Comparison of ENCODE assay signal across 21 mouse cellular contexts in genomic region chr4:82139806-82140205, GRCm38 (mm10).
"Had no signal": no experiment of that assay in that cellular context is flagged by ENCODE, and none has a peak within 500 bp of the region (broad histone marks: within the 10 kb centered on the region; RNA-seq: fewer than 3 reads in every experiment).

No protein-coding gene starts in this region.

- H3K4me3 ChIP-seq: kidney, embryonic 15.5 days; liver, embryonic 13.5 days; megakaryocyte, embryonic 14.5 days; midbrain, embryonic 12.5 days; midbrain, embryonic 15.5 days; neural tube, embryonic 12.5 days; neural tube, embryonic 15.5 days; stomach, embryonic 15.5 days had no signal

- H3K9me3 ChIP-seq: kidney, embryonic 15.5 days; liver, embryonic 13.5 days; midbrain, embryonic 12.5 days; midbrain, embryonic 15.5 days; neural tube, embryonic 12.5 days; neural tube, embryonic 15.5 days; stomach, embryonic 15.5 days had no signal

- DNase-seq: kidney, adult 11 months; kidney, adult 8-10 months; kidney, postnatal 10 days; kidney, postnatal 36 days; layer of hippocampus, postnatal 36 days; liver, embryonic 13.5 days; lung, embryonic 14.5 days; lung, postnatal 10 days; lung, postnatal 36 days; right cerebral cortex, adult 18-20 months; right cerebral cortex, postnatal 14 days; right cerebral cortex, postnatal 4 days; spleen, adult 18-20 months; thymus, postnatal 25 days had no signal

- ATAC-seq: midbrain, embryonic 15.5 days had no signal

- H3K4me2 ChIP-seq: kidney, embryonic 15.5 days; liver, embryonic 13.5 days; lung, embryonic 14.5 days; midbrain, embryonic 12.5 days; midbrain, embryonic 15.5 days; neural tube, embryonic 12.5 days; neural tube, embryonic 15.5 days; stomach, embryonic 15.5 days had no signal

- H3K36me3 ChIP-seq: kidney, embryonic 15.5 days; liver, embryonic 13.5 days; midbrain, embryonic 12.5 days; midbrain, embryonic 15.5 days; neural tube, embryonic 12.5 days; neural tube, embryonic 15.5 days; stomach, embryonic 15.5 days had no signal

- H3K27me3 ChIP-seq: liver, embryonic 13.5 days; megakaryocyte, embryonic 14.5 days; midbrain, embryonic 12.5 days; midbrain, embryonic 15.5 days; neural tube, embryonic 12.5 days; neural tube, embryonic 15.5 days; stomach, embryonic 15.5 days had no signal

- H3K4me1 ChIP-seq: kidney, embryonic 15.5 days; liver, embryonic 13.5 days; megakaryocyte, embryonic 14.5 days; midbrain, embryonic 12.5 days; midbrain, embryonic 15.5 days; neural tube, embryonic 12.5 days; neural tube, embryonic 15.5 days; stomach, embryonic 15.5 days had no signal

- H3K27ac ChIP-seq: kidney, embryonic 15.5 days; liver, embryonic 13.5 days; midbrain, embryonic 12.5 days; midbrain, embryonic 15.5 days; neural tube, embryonic 12.5 days; neural tube, embryonic 15.5 days; stomach, embryonic 15.5 days had no signal

- H3K9ac ChIP-seq: kidney, embryonic 15.5 days; liver, embryonic 13.5 days; lung, embryonic 14.5 days; midbrain, embryonic 12.5 days; midbrain, embryonic 15.5 days; neural tube, embryonic 12.5 days; neural tube, embryonic 15.5 days; stomach, embryonic 15.5 days had no signal
